Comparison of ENCODE assay signal across 19 mouse cellular contexts in the genomic region with DNA sequence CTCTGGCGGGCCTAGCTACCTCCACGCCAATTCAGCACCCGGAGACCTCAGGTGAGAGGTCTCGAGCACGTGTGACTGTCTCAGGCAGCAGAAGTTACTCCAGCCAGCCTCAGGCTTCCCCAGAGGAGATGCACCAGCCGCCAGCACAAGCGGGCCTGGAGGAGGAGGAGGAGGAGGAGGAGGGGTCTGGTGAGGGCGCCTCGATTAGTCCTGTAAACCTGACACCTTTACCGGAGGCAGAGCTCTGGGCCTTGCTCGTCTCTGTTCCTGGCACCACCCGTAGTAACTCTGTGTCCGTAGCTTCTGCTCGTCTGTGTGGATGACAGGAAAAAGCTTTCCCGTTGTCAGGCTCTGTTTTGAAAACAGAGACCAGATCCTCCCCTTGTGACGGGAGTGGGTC. TPM values are rescaled to one million over a fixed set of nuclear protein-coding genes. Genes with fewer than 3 reads are reported as not detected.
DNase-seq lines count a peak whose midpoint lies in the region; ATAC-seq and TF ChIP-seq lines count a peak whose summit lies in the region.
"Had no signal": no experiment of that assay in that cellular context is flagged by ENCODE, and none has a peak within 500 bp of the region (broad histone marks: within the 10 kb centered on the region; RNA-seq: fewer than 3 reads in every experiment).

No protein-coding gene starts in this region.

- WGBS in kidney, embryonic 16.5 days, result 32% methylated on average over 16 of the region's 16 CpGs
- WGBS in embryonic facial prominence, embryonic 10.5 days, result 71% methylated on average over 16 of the region's 16 CpGs

- peaks cover 16% of the 10 kb centered on the region for H3K36me3 ChIP-seq in kidney, embryonic 16.5 days (ENCODE audit: insufficient read depth, low read length)
- H3K36me3 ChIP-seq in ES-Bruce4 (ENCODE audit: control insufficient read depth, insufficient read depth, low read length, poor library complexity, severe bottlenecking), result peaks cover 2% of the 10 kb centered on the region; the same call in 1 of the 2 replicates
- peaks cover 57% of the 10 kb centered on the region for H3K36me3 ChIP-seq in embryonic facial prominence, embryonic 10.5 days (replicated peaks)

- H3K4me3 ChIP-seq in kidney, embryonic 16.5 days (ENCODE audit: low read length), result no peak overlapping the region
- H3K4me3 ChIP-seq in ES-Bruce4 (ENCODE audit: low read depth, low read length), result peak overlapping the region; percentile 62
- H3K4me3 ChIP-seq in embryonic facial prominence, embryonic 10.5 days, result no peak overlapping the region
- H3K4me3 ChIP-seq: forebrain, embryonic 13.5 days; gastrocnemius, adult 2 months; heart, embryonic 13.5 days; hindbrain, embryonic 13.5 days had no signal

- peak overlapping the region; percentile 22; the same call in 1 of the 2 replicates for H3K9ac ChIP-seq in kidney, embryonic 16.5 days (replicated peaks; ENCODE audit: low read length)
- no peak overlapping the region for H3K9ac ChIP-seq in ES-Bruce4 (ENCODE audit: low read depth, poor library complexity, severe bottlenecking)
- H3K9ac ChIP-seq: forebrain, embryonic 13.5 days; heart, embryonic 13.5 days; hindbrain, embryonic 13.5 days had no signal

- H3K9me3 ChIP-seq in kidney, embryonic 16.5 days (ENCODE audit: low read length), result no peaks in the 10 kb centered on the region
- H3K9me3 ChIP-seq in ES-Bruce4 (replicated peaks; ENCODE audit: control insufficient read depth, insufficient read depth, low read length, poor library complexity, severe bottlenecking), result no peaks in the 10 kb centered on the region
- H3K9me3 ChIP-seq in embryonic facial prominence, embryonic 10.5 days, result no peaks in the 10 kb centered on the region
- H3K9me3 ChIP-seq: forebrain, embryonic 13.5 days; heart, embryonic 13.5 days; hindbrain, embryonic 13.5 days had no signal

- no peaks in the 10 kb centered on the region for H3K27me3 ChIP-seq in kidney, embryonic 16.5 days (ENCODE audit: insufficient read depth, low read length)
- H3K27me3 ChIP-seq in ES-Bruce4 (ENCODE audit: control insufficient read depth, insufficient read depth, low read length, poor library complexity, severe bottlenecking), result no peaks in the 10 kb centered on the region
- H3K27me3 ChIP-seq in embryonic facial prominence, embryonic 10.5 days (replicated peaks; ENCODE audit: low read depth, poor library complexity, severe bottlenecking), result no peaks in the 10 kb centered on the region
- H3K27me3 ChIP-seq: forebrain, embryonic 13.5 days; heart, embryonic 13.5 days; hindbrain, embryonic 13.5 days; Patski had no signal

- TF ChIP-seq EP300 in ES-Bruce4 (IDR thresholded peaks at IDR 0.05; ENCODE audit: insufficient read depth, low read depth, low read length), result no peak

- no peak for TF ChIP-seq CTCF in ES-Bruce4 (IDR thresholded peaks at IDR 0.05; ENCODE audit: low read depth, low read length)

- no peak for DNase-seq in kidney, adult 18-20 months
- no peak for DNase-seq in embryonic facial prominence, embryonic 10.5 days (ENCODE audit: low spot score)
- DNase-seq in yolk sac, embryonic 10.5 days (ENCODE audit: low spot score), result peak; percentile 23
- no peak for DNase-seq in layer of hippocampus, adult 9-10 months (ENCODE audit: low spot score)
- DNase-seq in thymus, postnatal 4 days, result no peak
- DNase-seq: adrenal gland, postnatal 14 days; cerebellum, adult 11-12 months; cerebellum, adult 9-10 months; cerebellum, postnatal 25 days; gastrocnemius, adult 2 months; gastrocnemius, postnatal 25 days had no signal

- peaks cover 8% of the 10 kb centered on the region for H3K4me1 ChIP-seq in kidney, embryonic 16.5 days (ENCODE audit: insufficient read depth, low read length)
- peaks cover 3% of the 10 kb centered on the region for H3K4me1 ChIP-seq in ES-Bruce4 (ENCODE audit: control insufficient read depth, insufficient read depth, low read length)
- peaks cover 19% of the 10 kb centered on the region for H3K4me1 ChIP-seq in embryonic facial prominence, embryonic 10.5 days
- H3K4me1 ChIP-seq: forebrain, embryonic 13.5 days; hindbrain, embryonic 13.5 days had no signal

- ATAC-seq in kidney, embryonic 16.5 days (ENCODE audit: low FRiP score, low TSS enrichment), result peak; percentile 62; the same call in 1 of the 2 replicates
- ATAC-seq: activated CD4-positive, CD25-positive, alpha-beta regulatory T cell, adult 4 months; forebrain, embryonic 13.5 days; hindbrain, postnatal 0 days; Patski had no signal

- H3K4me2 ChIP-seq in kidney, embryonic 16.5 days (replicated peaks; ENCODE audit: low read depth, low read length), result no peak overlapping the region
- H3K4me2 ChIP-seq: forebrain, embryonic 13.5 days; heart, embryonic 13.5 days; hindbrain, embryonic 13.5 days had no signal

- TF ChIP-seq POLR2A in ES-Bruce4 (IDR thresholded peaks at IDR 0.05; ENCODE audit: insufficient read depth, low read length), result no peak

- H3K27ac ChIP-seq in kidney, embryonic 16.5 days (ENCODE audit: low read length), result no peak overlapping the region
- H3K27ac ChIP-seq in ES-Bruce4 (ENCODE audit: insufficient read depth, low read length), result no peak overlapping the region
- 0 out of 2 replicates have a peak overlapping the region, but pooled peaks have one; percentile 10 for H3K27ac ChIP-seq in embryonic facial prominence, embryonic 10.5 days (replicated peaks)
- H3K27ac ChIP-seq: forebrain, embryonic 13.5 days; gastrocnemius, adult 2 months; heart, embryonic 13.5 days; hindbrain, embryonic 13.5 days; hindbrain, postnatal 0 days had no signal

RNA-seq across cellular contexts. Expression of a gene that starts 35.0 kb away (rescaled TPM):
- 2.8 and 3.6 TPM in 2 replicates for polyA plus RNA-seq in kidney, embryonic 16.5 days (2015; fragmentation: Nextera tagmentation; extraction: Ambion mirVana)
- polyA plus RNA-seq in ES-Bruce4 (2011; ENCODE audit: insufficient read depth, insufficient read length, low read depth, missing spikeins), result 1.3 TPM in 1 of 2 replicates, not detected in the other
- polyA plus RNA-seq in embryonic facial prominence, embryonic 10.5 days (2016; fragmentation: Nextera tagmentation; extraction: Ambion mirVana), result 0.91 and 0.99 TPM in 2 replicates
- polyA plus RNA-seq: activated CD4-positive, CD25-positive, alpha-beta regulatory T cell, adult 4 months; Patski had no signal
